Mouse (Mus musculus) common myeloid progenitor, adult 5-6 weeks (primary cell): ENCODE data around the gene Gm13277. TPM values are rescaled to one million over a fixed set of nuclear protein-coding genes. Genes with fewer than 3 reads are reported as not detected.
A peak's percentile ranks its signal among the peaks of the same experiment; 100 is the strongest.
"Not testable (repeated sequence)": the region's sequence is repeated elsewhere in the genome, so short reads cannot be mapped to it uniquely, and the experiment has no call there.

Experiments
- ATAC-seq: replicated peaks from 2 replicates; pipeline ENCODE4 v1.8.0; 2016; ENCODE audit warnings: low read depth, mild to moderate bottlenecking, moderate TSS enrichment, inconsistent platforms; ENCODE audit not compliant: poor library complexity, severe bottlenecking
- total RNA-seq: library from RNA; stranded (forward); fragments of 200-1000, 187-1606 nt; gene quantifications from 2 replicates; pipeline ENCODE4 v1.2.3, GENCODE M21; 2017

Gm13277 gene
- not detected in 2 replicates for total RNA-seq

DNA sequence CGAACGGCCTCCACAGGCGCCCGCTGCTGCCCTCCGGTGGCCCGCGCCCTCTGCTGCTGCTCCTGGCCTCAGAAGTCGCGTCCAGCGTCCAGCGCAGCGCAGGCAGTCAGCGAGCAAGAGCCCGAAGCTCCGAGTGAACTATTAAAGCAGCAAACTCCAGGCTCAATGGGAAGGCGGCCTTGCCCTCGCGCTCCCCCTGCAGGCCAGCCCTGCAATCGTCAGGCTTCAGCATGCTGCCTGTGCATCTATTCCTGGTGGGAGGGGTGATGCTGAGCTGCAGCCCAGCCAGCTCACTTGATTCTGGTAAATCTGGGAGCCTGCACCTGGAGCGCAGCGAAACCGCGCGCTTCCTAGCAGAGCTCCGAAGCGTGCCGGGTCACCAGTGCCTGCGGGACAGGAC lies at the start of gene Gm13277:
Gene Gm13277, plus strand, starts transcription at position 231 of the 400 bp plus-strand sequence.
- ATAC-seq: not testable (repeated sequence)

DNA sequence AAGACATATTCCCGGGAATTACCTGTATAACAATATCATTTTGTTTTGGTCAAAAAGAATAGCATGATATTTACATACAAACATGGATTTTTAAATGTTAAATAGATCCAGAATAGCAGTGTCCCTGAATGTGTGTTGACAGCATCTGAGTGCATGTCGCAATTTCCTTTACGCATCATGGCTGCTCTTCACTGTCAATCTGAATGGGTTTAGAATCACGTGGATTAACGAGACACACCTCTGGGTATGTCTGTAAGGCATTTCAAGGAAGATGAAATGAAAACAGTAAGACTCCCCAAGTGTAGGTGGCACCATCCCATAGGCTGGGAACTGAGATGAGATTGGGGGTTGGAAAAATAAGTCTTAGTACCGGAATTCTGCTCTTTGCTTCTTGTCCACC lies 49.4 kb upstream of the Gm13277 start:
- ATAC-seq: peak; percentile 55

DNA sequence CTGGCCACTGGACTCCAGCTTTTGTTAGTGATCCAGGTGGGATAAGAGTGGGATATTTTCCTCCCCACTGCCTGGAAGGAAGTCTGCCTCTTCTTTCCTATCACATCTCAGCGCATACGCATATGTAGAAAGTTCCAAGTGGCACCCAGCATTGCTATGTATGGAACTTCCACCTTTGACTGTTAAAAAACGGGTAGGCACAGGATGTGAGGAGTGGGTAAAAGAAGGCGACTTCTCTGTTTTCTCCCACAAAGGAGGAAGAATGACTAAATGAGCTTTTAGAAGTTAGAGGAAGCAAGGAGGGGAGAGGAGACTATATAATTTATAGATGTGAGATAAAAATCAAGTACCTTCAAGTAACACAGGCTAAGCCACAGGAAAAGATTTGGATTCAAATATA lies 47.0 kb upstream of the Gm13277 start:
- peak; percentile 67 for ATAC-seq

DNA sequence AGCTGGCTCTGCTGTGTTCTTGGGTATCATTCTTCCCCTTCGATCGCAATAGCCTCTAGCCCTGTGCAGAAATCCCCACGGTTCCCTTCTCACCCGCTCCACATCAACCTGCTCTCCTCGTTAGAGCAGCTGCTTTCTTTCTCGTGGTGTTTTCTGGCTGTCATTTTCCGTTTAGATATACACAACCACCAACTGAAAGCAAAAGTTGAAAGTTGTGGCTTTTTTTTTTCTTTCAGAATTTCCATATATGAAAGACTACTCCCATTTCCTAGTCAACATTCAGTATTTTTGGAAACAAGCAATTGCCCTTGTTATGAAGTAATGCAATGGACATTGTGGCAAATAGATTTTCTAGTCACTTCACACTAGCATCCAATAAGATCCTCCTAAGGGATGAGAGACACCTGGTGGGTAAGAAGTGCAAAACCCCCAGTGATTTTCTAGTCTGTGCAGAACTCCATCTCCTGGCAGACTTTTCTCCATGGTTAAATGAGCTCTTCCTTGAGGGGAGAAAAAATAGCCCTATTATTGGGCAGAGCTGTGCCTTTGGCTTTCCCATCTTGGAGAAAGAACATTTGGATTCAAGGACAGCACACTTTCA lies 45.6 kb upstream of the Gm13277 start:
- peak; percentile 45 for ATAC-seq

DNA sequence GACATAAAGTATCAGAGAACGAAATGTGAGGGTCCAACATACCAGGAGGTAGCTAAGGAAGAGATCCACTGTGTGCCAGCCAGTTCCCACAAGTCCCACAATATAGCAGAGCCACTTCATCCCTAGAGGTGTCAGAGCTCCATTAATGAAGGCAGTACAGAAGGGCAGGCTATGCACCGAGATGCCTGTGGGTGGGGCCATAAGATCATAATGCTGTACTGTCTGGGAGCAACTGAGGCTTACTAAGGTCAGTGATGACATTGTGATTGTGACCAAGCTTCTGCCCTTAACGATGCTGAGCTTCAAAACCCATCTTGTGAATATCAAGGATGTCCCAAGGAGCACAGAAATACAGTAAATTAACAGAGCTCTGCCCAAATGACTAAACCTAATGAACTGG lies 44.2 kb upstream of the Gm13277 start:
- no peak for ATAC-seq

DNA sequence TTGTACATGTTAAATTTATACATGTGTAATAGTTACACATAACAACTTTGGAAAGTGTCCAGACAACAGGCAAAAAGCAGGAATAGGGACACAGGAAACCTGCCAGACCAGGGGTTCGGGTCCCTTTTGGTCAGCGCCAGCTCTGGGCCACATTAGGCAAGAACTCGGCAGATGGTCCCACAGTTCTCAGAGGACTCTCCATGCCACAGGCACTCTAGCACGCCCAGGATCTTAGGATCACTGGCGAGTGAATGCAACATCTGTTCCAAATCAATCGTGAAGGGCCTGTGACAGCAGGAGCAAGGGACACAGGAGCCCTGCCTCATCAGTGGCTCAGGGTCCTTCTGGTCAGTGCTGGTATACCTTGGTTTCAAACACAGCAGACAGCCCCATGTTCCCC lies 38.5 kb upstream of the Gm13277 start:
- ATAC-seq: no peak

DNA sequence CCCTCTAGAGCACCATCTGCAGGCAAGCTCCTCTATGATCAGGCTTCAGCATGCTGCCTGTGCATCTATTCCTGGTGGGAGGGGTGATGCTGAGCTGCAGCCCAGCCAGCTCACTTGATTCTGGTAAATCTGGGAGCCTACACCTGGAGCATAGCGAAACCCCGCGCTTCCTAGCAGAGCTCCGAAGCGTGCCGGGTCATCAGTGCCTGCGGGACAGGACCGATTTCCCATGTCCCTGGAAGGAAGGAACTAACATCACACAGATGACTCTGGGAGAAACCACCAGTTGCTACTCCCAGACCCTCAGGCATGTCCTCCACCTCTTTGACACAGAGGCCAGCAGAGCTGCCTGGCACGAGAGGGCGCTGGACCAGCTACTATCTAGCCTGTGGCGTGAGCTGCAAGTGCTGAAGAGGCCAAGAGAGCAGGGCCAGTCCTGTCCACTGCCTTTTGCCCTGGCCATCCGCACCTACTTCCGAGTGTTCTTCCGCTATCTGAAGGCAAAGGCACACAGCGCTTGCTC lies 33.6 kb upstream of the Gm13277 start, which contains the start of gene Gm13271:
Gene Gm13271, plus strand, starts transcription at position 51 of the 523 bp plus-strand sequence.
- 0 out of 2 replicates have a peak, but pooled peaks have one; percentile 31 for ATAC-seq

DNA sequence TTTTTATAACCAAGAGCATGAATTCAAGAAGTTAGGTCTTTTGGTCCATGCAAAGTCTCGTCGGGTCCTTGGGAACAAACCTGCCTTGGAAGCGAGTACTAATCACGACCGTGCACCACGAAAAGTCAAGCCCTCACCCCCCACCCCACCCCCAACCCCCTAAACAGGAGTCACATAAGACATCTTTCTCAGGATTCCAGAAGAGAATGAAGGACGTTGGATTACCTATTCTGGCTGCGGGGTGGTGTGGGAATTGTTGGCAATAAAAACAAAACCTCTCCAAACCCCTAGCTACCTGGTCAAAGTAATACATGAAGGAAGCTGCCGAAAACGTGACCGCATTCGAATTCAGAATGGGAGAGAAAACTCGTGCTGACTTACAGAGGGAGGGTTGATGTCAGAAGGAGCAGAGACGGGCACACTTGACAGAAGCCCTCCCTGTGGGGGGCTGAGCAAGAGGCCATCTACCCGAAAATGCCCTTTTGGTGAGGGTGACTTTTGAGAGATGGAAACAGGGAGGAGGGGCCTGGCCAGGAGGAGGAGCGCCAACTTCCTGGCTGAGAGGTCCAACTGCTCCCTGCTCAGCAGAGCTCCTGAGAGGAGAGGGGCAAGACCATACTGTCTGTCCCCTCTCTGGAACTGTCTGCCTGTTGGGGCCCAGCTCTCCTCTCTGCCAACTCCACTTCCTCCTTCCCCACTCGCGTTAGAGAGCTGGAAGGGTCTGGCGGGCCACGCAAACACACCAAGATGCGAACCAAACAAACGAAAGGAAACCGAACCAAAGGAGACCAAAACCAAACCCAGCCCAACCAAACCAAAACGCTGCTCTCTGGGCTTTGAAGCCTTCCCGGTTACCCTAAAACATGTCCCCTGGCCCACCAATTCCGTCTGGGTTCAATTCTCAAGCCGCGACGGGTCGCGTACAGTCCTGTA lies 31.6 kb upstream of the Gm13277 start:
- ATAC-seq: not testable (repeated sequence)

DNA sequence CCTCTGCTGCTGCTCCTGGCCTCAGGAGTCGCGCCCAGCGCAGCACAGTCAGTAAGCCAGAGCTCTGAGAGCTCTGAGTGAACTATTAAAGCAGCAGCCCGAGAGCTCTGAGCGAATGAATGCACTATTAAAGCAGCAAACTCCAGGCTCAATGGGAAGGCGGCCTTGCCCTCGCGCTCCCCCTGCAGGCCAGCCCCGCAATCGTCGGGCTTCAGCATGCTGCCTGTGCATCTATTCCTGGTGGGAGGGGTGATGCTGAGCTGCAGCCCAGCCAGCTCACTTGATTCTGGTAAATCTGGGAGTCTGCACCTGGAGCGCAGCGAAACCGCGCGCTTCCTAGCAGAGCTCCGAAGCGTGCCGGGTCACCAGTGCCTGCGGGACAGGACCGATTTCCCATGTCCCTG lies 30.8 kb upstream of the Gm13277 start:
- ATAC-seq: peak; percentile 100

DNA sequence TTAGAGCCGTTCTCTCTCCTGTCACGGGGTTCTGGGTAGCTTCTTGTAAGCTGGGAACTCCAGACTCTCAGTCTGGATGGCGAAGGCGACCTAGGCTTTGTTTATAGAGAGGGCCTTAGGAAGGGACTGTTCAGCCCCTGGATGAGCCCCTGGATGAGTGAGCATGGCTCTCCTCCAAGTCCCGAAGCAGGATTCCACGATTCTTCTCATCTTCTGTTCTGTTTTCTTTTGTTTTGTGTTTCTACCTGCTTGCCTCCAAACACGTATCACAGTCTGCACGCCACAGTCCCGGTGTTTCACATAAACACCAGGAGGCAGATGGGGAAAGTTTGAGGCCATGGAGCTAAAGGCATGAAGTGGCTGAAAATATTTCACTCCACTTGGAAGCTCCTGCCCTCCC lies 29.7 kb upstream of the Gm13277 start:
- not testable (repeated sequence) for ATAC-seq

DNA sequence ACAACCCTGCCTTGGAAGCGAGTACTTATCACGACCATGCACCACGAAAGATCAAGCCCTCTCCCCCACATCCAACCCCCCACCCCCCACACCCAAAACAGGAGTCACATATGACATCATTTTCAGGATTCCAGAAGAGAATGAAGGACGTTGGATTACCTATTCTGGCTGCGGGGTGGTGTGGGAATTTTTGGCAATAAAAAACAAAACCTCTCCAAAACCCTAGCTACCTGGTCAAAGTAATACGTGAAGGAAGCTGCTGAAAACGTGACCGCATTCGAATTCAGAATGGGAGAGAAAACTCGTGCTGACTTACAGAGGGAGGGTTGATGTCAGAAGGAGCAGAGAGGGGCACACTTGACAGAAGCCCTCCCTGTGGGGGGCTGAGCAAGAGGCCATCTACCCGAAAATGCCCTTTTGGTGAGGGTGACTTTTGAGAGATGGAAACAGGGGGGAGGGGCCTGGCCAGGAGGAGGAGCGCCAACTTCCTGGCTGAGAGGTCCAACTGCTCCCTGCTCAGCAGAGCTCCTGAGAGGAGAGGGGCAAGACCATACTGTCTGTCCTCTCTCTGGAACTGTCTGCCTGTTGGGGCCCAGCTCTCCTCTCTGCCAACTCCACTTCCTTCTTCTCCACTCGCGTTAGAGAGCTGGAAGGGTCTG lies 28.7 kb upstream of the Gm13277 start, which contains the start of gene Gm13283:
Gene Gm13283, plus strand, starts transcription at position 510 of the 659 bp plus-strand sequence.
- ATAC-seq: not testable (repeated sequence)

DNA sequence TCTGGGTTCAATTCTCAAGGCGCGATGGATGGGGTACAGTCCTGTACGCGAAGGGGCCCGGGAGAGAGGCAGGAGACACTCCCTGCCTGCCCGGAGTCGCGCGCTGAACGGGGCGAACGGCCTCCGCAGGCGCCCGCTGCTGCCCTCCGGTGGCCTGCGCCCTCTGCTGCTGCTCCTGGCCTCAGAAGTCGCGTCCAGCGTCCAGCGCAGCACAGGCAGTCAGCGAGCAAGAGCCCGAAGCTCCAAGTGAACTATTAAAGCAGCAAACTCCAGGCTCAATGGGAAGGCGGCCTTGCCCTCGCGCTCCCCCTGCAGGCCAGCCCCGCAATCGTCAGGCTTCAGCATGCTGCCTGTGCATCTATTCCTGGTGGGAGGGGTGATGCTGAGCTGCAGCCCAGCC lies 28.0 kb upstream of the Gm13277 start:
- ATAC-seq: not testable (repeated sequence)

DNA sequence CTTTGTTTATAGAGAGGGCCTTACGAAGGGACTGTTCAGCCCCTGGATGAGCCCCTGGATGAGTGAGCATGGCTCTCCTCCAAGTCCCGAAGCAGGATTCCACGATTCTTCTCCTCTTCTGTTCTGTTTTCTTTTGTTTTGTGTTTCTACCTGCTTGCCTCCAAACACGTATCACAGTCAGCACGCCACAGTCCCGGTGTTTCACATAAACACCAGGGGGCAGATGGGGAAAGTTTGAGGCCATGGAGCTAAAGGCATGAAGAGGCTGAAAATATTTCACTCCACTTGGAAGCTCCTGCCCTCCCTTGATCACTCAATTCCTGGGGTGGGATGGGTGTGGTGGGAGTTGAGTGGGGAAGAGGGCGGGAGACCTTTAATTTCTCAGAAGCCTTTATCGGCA lies 26.7 kb upstream of the Gm13277 start:
- ATAC-seq: not testable (repeated sequence)

DNA sequence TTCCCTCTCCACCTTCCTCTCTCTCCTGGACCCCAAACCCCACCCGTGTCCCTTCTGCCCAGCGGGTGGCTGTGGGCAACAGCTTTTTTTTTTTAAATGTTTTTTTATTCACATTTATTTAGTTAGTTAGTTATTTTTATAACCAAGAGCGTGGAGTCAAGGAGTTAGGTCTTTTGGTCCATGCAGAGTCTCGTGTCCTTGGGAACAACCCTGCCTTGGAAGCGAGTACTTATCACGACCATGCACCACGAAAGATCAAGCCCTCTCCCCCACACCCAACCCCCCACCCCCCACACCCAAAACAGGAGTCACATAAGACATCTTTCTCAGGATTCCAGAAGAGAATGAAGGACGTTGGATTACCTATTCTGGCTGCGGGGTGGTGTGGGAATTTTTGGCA lies 26.1 kb upstream of the Gm13277 start:
- ATAC-seq: not testable (repeated sequence)

DNA sequence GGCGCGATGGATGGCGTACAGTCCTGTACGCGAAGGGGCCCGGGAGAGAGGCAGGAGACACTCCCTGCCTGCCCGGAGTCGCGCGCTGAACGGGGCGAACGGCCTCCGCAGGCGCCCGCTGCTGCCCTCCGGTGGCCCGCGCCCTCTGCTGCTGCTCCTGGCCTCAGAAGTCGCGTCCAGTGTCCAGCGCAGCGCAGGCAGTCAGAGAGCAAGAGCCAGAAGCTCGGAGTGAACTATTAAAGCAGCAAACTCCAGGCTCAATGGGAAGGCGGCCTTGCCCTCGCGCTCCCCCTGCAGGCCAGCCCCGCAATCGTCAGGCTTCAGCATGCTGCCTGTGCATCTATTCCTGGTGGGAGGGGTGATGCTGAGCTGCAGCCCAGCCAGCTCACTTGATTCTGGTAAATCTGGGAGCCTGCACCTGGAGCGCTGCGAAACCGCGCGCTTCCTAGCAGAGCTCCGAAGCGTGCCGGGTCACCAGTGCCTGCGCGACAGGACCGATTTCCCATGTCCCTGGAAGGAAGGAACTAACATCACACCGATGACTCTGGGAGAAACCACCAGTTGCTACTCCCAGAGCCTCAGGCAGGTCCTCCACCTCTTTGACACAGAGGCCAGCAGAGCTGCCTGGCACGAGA lies 24.9 kb upstream of the Gm13277 start:
- ATAC-seq: peak; percentile 92

DNA sequence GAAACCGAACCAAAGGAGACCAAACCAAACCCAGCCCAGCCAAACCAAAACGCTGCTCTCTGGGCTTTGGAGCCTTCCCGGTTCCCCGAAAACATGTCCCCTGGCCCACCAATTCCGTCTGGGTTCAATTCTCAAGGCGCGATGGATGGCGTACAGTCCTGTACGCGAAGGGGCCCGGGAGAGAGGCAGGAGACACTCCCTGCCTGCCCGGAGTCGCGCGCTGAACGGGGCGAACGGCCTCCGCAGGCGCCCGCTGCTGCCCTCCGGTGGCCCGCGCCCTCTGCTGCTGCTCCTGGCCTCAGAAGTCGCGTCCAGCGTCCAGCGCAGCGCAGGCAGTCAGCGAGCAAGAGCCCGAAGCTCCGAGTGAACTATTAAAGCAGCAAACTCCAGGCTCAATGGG lies 14.9 kb upstream of the Gm13277 start, which contains the start of gene Gm13290:
Gene Gm13290, plus strand, starts transcription at position 301 of the 400 bp plus-strand sequence.
- ATAC-seq: not testable (repeated sequence)

DNA sequence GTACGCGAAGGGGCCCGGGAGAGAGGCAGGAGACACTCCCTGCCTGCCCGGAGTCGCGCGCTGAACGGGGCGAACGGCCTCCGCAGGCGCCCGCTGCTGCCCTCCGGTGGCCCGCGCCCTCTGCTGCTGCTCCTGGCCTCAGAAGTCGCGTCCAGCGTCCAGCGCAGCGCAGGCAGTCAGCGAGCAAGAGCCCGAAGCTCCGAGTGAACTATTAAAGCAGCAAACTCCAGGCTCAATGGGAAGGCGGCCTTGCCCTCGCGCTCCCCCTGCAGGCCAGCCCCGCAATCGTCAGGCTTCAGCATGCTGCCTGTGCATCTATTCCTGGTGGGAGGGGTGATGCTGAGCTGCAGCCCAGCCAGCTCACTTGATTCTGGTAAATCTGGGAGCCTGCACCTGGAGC lies 11.8 kb upstream of the Gm13277 start, which contains the start of gene Gm13289:
Gene Gm13289, plus strand, starts transcription at position 301 of the 400 bp plus-strand sequence.
- not testable (repeated sequence) for ATAC-seq

DNA sequence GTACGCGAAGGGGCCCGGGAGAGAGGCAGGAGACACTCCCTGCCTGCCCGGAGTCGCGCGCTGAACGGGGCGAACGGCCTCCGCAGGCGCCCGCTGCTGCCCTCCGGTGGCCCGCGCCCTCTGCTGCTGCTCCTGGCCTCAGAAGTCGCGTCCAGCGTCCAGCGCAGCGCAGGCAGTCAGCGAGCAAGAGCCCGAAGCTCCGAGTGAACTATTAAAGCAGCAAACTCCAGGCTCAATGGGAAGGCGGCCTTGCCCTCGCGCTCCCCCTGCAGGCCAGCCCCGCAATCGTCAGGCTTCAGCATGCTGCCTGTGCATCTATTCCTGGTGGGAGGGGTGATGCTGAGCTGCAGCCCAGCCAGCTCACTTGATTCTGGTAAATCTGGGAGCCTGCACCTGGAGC lies 8.9 kb upstream of the Gm13277 start, which contains the start of gene Gm13272:
Gene Gm13272, plus strand, starts transcription at position 301 of the 400 bp plus-strand sequence.
- not testable (repeated sequence) for ATAC-seq

DNA sequence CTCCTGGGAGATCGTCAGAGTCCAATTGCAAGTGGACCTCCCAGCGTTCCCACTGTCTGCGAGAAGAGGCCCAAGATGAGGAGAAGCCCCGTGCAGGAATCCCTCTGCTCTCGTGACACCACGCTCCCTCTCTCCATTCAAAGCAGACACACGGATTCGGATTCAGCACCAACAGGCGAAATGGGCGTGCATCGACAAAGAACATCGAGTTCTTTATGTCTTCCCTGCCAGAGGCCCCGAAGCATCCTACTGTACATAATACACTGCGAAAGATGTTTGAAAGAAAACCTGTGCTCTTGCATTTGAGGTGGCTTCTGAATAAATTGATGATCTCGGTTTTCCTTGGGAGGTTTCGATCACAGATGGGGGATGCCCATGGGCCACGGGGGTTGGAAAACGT lies 8.1 kb upstream of the Gm13277 start:
- ATAC-seq: not testable (repeated sequence)
